Mouse (Mus musculus) cerebellum, adult (tissue): ENCODE data around the gene Prkra.

ENCODE experiments used
- ATAC-seq: cut with Nextera tagmentation; 2 replicates; pipeline ENCODE4 v1.9.2; 2017; ENCODE audit warnings: mild to moderate bottlenecking, moderate library complexity, mixed read lengths; ENCODE audit not compliant: insufficient number of reproducible peaks, low FRiP score, low TSS enrichment

Prkra gene

DNA sequence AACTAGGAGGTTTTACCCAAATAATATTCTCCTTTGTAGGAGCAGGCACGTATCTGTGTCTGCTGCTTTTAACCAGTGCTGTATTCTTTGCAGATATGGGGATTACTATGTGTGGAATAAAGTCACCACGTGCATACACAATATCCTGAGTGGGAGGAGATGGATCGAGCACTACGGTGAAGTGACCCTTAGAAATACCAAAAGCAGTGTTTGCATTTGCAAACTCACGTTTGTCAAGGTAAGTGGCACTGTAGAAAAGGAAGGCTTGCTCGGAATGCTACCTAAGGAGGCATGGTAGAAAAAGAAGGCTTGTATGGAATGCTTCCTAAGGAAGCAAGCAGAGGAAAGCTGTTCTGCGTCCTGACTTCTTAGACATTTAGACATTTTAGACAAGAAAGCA, 57.6 kb downstream of the Prkra start:
- ATAC-seq = no peak

DNA sequence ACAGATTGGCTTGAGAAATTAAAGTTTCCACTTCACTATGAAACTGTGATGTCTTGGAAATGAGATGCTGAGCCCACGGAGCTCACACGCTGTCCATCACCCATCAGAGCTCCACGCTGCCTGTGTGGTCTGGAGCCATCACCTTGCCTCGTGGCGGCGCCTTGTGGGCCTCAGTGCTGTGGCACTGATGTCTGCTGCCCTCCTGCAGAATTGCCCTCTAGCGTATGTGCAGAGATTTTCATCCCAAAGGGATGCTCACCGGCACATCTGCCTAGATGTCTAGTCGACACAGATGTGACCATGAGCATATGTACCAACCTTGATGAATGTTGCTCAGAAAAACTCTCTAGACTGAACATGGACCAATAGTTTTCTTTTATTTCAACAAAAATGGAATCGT, 60.9 kb downstream of the Prkra start:
- ATAC-seq = no peak

DNA sequence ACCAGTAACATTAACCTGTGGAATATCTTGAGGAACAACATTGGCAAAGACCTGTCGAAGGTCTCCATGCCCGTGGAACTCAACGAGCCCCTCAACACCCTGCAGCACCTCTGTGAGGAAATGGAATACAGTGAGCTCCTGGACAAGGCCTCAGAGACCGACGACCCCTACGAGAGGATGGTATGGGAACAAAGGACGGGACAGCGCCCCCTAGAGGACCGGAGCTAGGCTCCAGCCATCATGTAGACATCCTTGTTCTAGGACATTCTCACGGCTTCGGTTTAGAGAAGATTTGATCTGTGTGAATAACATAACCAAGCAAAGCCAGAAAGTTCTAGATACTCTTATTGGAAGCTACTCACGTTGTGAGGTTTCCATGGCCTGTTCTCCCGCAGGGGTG, 62.7 kb downstream of the Prkra start:
- ATAC-seq = no peak
